Mouse (Mus musculus) c-Kit-positive CD71-negative TER-119-negative erythroid progenitor cells, embryonic 14.5 days (primary cell): Measurements from ENCODE around the gene Dhx8.

Experiments used
- DNase-seq: peaks from one replicate; pipeline ENCODE4 v3.0.0-alpha.2; 2013; ENCODE audit warnings: low read depth

The Dhx8 gene

GRCm38 (mm10) chr11:101801386-101801785, 68.7 kb downstream of the Dhx8 start:
- DNase-seq, result no peak

GRCm38 (mm10) chr11:101805113-101805704, 72.5 kb downstream of the Dhx8 start:
- no peak for DNase-seq

DNA sequence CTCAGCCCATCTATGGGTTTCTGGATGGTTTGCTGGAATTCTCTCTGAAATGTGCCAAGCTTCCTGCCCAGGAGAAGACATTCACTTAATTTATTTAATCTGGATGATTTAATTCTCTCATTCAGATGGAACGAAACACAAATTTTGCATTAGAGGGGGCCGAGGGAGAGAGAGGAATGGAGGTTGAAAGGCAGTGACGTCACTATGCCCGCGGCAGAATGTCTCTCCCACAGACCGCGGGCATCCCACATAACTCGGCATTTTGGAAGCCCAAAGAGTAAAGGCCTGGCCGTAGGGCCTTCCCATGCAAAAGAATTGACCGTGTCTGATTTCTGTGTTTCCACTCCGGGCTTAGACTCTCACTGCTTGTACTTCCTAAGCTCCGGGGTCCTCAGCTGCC, 74.0 kb downstream of the Dhx8 start:
- no peak for DNase-seq

GRCm38 (mm10) chr11:101807266-101807665, 74.5 kb downstream of the Dhx8 start:
- DNase-seq, result no peak

GRCm38 (mm10) chr11:101809060-101809828, 76.5 kb downstream of the Dhx8 start:
- DNase-seq, result no peak

DNA sequence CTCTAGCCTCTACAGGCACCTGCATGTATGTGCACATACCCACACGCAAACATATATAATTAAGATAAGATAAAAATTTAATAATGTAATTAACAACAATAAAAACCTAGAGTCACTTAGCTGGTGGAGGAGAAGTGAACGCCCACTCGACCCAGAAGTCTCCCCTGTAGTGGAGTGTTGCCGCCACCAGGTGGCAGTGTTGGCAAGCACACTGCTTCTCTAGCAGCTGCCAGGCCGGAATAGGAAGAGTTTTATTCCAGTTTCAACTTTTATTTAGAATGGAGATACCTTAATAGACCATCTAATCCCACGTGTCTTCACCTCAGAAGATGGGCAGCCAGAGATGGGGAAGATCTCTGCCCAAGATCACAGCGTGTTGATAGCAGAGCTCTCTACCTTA, 80.5 kb downstream of the Dhx8 start:
- peak; percentile 52 for DNase-seq

DNA sequence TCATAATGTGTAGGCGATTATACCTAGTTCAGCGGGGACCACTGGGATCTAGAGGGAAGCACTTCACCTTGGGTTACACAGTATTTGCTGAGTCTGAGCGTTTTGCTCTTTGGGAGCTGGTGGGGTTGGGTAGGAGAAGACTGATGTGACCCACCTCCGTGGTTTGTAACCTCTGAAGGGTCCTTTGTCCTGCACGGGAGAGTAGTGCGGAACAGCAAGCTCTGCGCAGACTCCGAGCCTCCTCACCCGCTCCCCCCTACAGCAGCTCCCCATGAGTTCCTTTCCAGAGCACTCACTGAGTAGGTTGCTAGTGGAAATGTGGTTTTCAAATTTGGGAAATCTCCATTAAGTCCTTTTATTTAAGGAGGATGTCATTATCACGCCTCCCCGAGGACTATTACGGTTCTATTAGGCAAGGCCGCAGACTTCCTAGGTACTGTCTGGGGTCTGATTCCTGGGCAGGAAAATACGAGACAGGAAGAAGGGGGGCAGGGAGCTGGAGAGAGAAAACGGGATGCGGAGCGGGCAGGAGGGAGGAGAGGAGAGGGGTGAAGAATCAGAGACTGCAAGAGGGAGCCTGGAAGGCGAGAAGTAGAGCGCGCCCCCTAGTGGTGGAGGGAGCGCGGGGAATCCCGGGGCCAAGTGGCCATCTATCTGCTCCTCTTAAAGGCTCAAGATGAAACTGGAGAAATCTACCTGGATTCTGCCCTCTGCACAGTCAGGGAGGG, 81.8 kb downstream of the Dhx8 start:
- DNase-seq, result peak; percentile 63

GRCm38 (mm10) chr11:101815103-101816085, 82.7 kb downstream of the Dhx8 start:
- DNase-seq, result no peak
